Mouse (Mus musculus) T-cell, adult 2 months (primary cell): ENCODE results near the gene Esf1.
"Not testable (repeated sequence)": the region's sequence is repeated elsewhere in the genome, so short reads cannot be mapped to it uniquely, and the experiment has no call there.

Source experiments
- DNase-seq: peaks from one replicate; pipeline ENCODE4 v3.0.0; 2022; ENCODE audit warnings: low spot score

The Esf1 gene

GRCm38 (mm10) chr2:140170127-140170802, at the start of gene Esf1, which contains the start of gene Ndufaf5:
Gene Esf1, minus strand, starts transcription at chr2:140170564.
Gene Ndufaf5, plus strand, starts transcription at chr2:140170649.
- DNase-seq = peak; percentile 89

- DNase-seq = no peak
Measured at GRCm38 (mm10) chr2:140215965-140216364, 45.6 kb upstream of the Esf1 start.

- no peak for DNase-seq
Measured at GRCm38 (mm10) chr2:140215415-140215814, 45.1 kb upstream of the Esf1 start.

GRCm38 (mm10) chr2:140214519-140215027, 44.2 kb upstream of the Esf1 start:
- DNase-seq = no peak

- no peak for DNase-seq
Measured at GRCm38 (mm10) chr2:140203756-140204155, 33.4 kb upstream of the Esf1 start.

GRCm38 (mm10) chr2:140202573-140202972, 32.2 kb upstream of the Esf1 start:
- DNase-seq = no peak

- no peak for DNase-seq
Measured at GRCm38 (mm10) chr2:140200713-140201112, 30.3 kb upstream of the Esf1 start.

- not testable (repeated sequence) for DNase-seq
Measured at GRCm38 (mm10) chr2:140185685-140186210, 15.4 kb upstream of the Esf1 start.

GRCm38 (mm10) chr2:140170803-140171553, 614 bp upstream of the Esf1 start:
- no peak for DNase-seq

- no peak for DNase-seq
Measured at GRCm38 (mm10) chr2:140169057-140169456, 1.3 kb downstream of the Esf1 start.

GRCm38 (mm10) chr2:140163351-140163854, 7.0 kb downstream of the Esf1 start:
- DNase-seq = no peak

- no peak for DNase-seq
Measured at GRCm38 (mm10) chr2:140159186-140159730, 11.1 kb downstream of the Esf1 start.

- not testable (repeated sequence) for DNase-seq
Measured at GRCm38 (mm10) chr2:140151743-140152142, 18.6 kb downstream of the Esf1 start, which contains the start of gene Gm17374. Gene Gm17374, plus strand, starts transcription at chr2:140152043.

GRCm38 (mm10) chr2:140125516-140125915, 44.8 kb downstream of the Esf1 start:
- DNase-seq = no peak

GRCm38 (mm10) chr2:140113851-140114250, 56.5 kb downstream of the Esf1 start:
- DNase-seq = no peak

- no peak for DNase-seq
Measured at GRCm38 (mm10) chr2:140108945-140109344, 61.4 kb downstream of the Esf1 start.

GRCm38 (mm10) chr2:140107641-140108040, 62.7 kb downstream of the Esf1 start:
- DNase-seq = no peak

GRCm38 (mm10) chr2:140104951-140105350, 65.4 kb downstream of the Esf1 start:
- DNase-seq = no peak

GRCm38 (mm10) chr2:140100551-140101474, 69.6 kb downstream of the Esf1 start:
- no peak for DNase-seq

- no peak for DNase-seq
Measured at GRCm38 (mm10) chr2:140099971-140100370, 70.4 kb downstream of the Esf1 start.

- no peak for DNase-seq
Measured at GRCm38 (mm10) chr2:140097131-140097591, 73.2 kb downstream of the Esf1 start.
